Mouse (Mus musculus): ENCODE results near the gene Zyg11b. TPM values are rescaled to one million over a fixed set of nuclear protein-coding genes. Genes with fewer than 3 reads are reported as not detected.

Gene Zyg11b
- 10.7 and 11.5 TPM in 2 replicates for polyA plus RNA-seq (2015; fragmentation: Nextera tagmentation; extraction: Ambion mirVana)

- ATAC-seq (ENCODE audit: insufficient number of reproducible peaks, low FRiP score, low TSS enrichment, low read depth), result peak; percentile 96
- peaks cover 20% of the 10 kb centered on the region for H3K4me1 ChIP-seq
- peak within 1 kb of the TSS; percentile 92 for H3K27ac ChIP-seq (replicated peaks)
- H3K9ac ChIP-seq, result peak within 1 kb of the TSS; percentile 75
- no peaks in the 10 kb centered on the region for H3K9me3 ChIP-seq (replicated peaks)
- no peaks in the 10 kb centered on the region for H3K27me3 ChIP-seq
- WGBS, result under 1% methylated on average over 51 of the region's 58 CpGs
- no peaks in the 10 kb centered on the region for H3K36me3 ChIP-seq
- peak within 1 kb of the TSS; percentile 74 for H3K4me3 ChIP-seq (replicated peaks)
- H3K4me2 ChIP-seq (replicated peaks), result peak within 1 kb of the TSS; percentile 68
Measured at GRCm38 (mm10) chr4:108300670-108301373, at the start of gene Zyg11b. Gene Zyg11b (minus strand): TSS chr4:108301096.

GRCm38 (mm10) chr4:108349836-108350547 is 49.1 kb upstream of the Zyg11b start:
- WGBS, result 24% methylated on average over 8 of the region's 8 CpGs
- no peaks in the 10 kb centered on the region for H3K27me3 ChIP-seq
- H3K36me3 ChIP-seq, result no peaks in the 10 kb centered on the region
- no peak overlapping the region for H3K9ac ChIP-seq
- H3K4me2 ChIP-seq (replicated peaks), result no peak overlapping the region
- ATAC-seq (ENCODE audit: insufficient number of reproducible peaks, low FRiP score, low TSS enrichment, low read depth), result no peak
- H3K27ac ChIP-seq (replicated peaks), result peak overlapping the region; percentile 76; the same call in 1 of the 2 replicates
- H3K9me3 ChIP-seq (replicated peaks), result no peaks in the 10 kb centered on the region
- H3K4me1 ChIP-seq, result peaks cover 48% of the 10 kb centered on the region
- H3K4me3 ChIP-seq (replicated peaks), result no peak overlapping the region

GRCm38 (mm10) chr4:108349064-108349463 is 48.2 kb upstream of the Zyg11b start:
- no peaks in the 10 kb centered on the region for H3K27me3 ChIP-seq
- peaks cover 51% of the 10 kb centered on the region for H3K4me1 ChIP-seq
- no peak overlapping the region for H3K4me3 ChIP-seq (replicated peaks)
- no peak for ATAC-seq (ENCODE audit: insufficient number of reproducible peaks, low FRiP score, low TSS enrichment, low read depth)
- no peak overlapping the region for H3K4me2 ChIP-seq (replicated peaks)
- WGBS, result 79% methylated on average over 3 of the region's 3 CpGs
- H3K9ac ChIP-seq, result no peak overlapping the region
- H3K27ac ChIP-seq (replicated peaks), result peak overlapping the region; percentile 76; the same call in 1 of the 2 replicates
- H3K9me3 ChIP-seq (replicated peaks), result no peaks in the 10 kb centered on the region
- no peaks in the 10 kb centered on the region for H3K36me3 ChIP-seq

GRCm38 (mm10) chr4:108348256-108348875 is 47.5 kb upstream of the Zyg11b start:
- H3K36me3 ChIP-seq, result no peaks in the 10 kb centered on the region
- H3K9ac ChIP-seq, result no peak overlapping the region
- no peak overlapping the region for H3K4me3 ChIP-seq (replicated peaks)
- WGBS, result 25% methylated on average over 5 of the region's 5 CpGs
- H3K27ac ChIP-seq (replicated peaks), result 0 out of 2 replicates have a peak overlapping the region, but pooled peaks have one; percentile 76
- H3K27me3 ChIP-seq, result no peaks in the 10 kb centered on the region
- peaks cover 51% of the 10 kb centered on the region for H3K4me1 ChIP-seq
- H3K4me2 ChIP-seq (replicated peaks), result no peak overlapping the region
- ATAC-seq (ENCODE audit: insufficient number of reproducible peaks, low FRiP score, low TSS enrichment, low read depth), result no peak
- H3K9me3 ChIP-seq (replicated peaks), result no peaks in the 10 kb centered on the region

GRCm38 (mm10) chr4:108347111-108347510 is 46.2 kb upstream of the Zyg11b start:
- H3K27ac ChIP-seq (replicated peaks), result 0 out of 2 replicates have a peak overlapping the region, but pooled peaks have one; percentile 17
- no peak for ATAC-seq (ENCODE audit: insufficient number of reproducible peaks, low FRiP score, low TSS enrichment, low read depth)
- no peaks in the 10 kb centered on the region for H3K27me3 ChIP-seq
- no peak overlapping the region for H3K4me3 ChIP-seq (replicated peaks)
- no peak overlapping the region for H3K9ac ChIP-seq
- no peaks in the 10 kb centered on the region for H3K36me3 ChIP-seq
- H3K9me3 ChIP-seq (replicated peaks), result no peaks in the 10 kb centered on the region
- H3K4me2 ChIP-seq (replicated peaks), result no peak overlapping the region
- peaks cover 51% of the 10 kb centered on the region for H3K4me1 ChIP-seq
- WGBS, result 79% methylated on average over 5 of the region's 5 CpGs

- Histone ChIP-seq H3K4me1 (peaks cover 45% of the 10 kb centered on the region), H3K27me3 (no peaks in the 10 kb centered on the region), H3K27ac (replicated peaks) (peak overlapping the region; percentile 61; the same call in 1 of the 2 replicates), H3K9ac (no peak overlapping the region), H3K36me3 (no peaks in the 10 kb centered on the region), H3K9me3 (replicated peaks) (no peaks in the 10 kb centered on the region), H3K4me3 (replicated peaks) (no peak overlapping the region), H3K4me2 (replicated peaks) (no peak overlapping the region)
- WGBS, result 26% methylated on average over 5 of the region's 5 CpGs
- ATAC-seq (ENCODE audit: insufficient number of reproducible peaks, low FRiP score, low TSS enrichment, low read depth), result no peak
Measured at GRCm38 (mm10) chr4:108345826-108346225, 44.9 kb upstream of the Zyg11b start.

GRCm38 (mm10) chr4:108344631-108345083 is 43.8 kb upstream of the Zyg11b start:
- WGBS, result 7% methylated on average over 7 of the region's 7 CpGs
- 0 out of 2 replicates have a peak, but pooled peaks have one; percentile 27 for ATAC-seq (ENCODE audit: insufficient number of reproducible peaks, low FRiP score, low TSS enrichment, low read depth)
- no peak overlapping the region for H3K9ac ChIP-seq
- no peaks in the 10 kb centered on the region for H3K27me3 ChIP-seq
- peaks cover 4% of the 10 kb centered on the region; the same call in 1 of the 2 replicates for H3K36me3 ChIP-seq
- H3K4me1 ChIP-seq, result peaks cover 33% of the 10 kb centered on the region
- no peaks in the 10 kb centered on the region for H3K9me3 ChIP-seq (replicated peaks)
- H3K4me2 ChIP-seq (replicated peaks), result 0 out of 2 replicates have a peak overlapping the region, but pooled peaks have one; percentile 3
- H3K4me3 ChIP-seq (replicated peaks), result no peak overlapping the region
- peak overlapping the region; percentile 61 for H3K27ac ChIP-seq (replicated peaks)

- 16% methylated on average over 4 of the region's 4 CpGs for WGBS
- H3K36me3 ChIP-seq, result peaks cover 30% of the 10 kb centered on the region; the same call in 1 of the 2 replicates
- H3K9ac ChIP-seq, result no peak overlapping the region
- no peaks in the 10 kb centered on the region for H3K9me3 ChIP-seq (replicated peaks)
- peak; percentile 82 for ATAC-seq (ENCODE audit: insufficient number of reproducible peaks, low FRiP score, low TSS enrichment, low read depth)
- H3K27ac ChIP-seq (replicated peaks), result peak overlapping the region; percentile 66
- H3K4me3 ChIP-seq (replicated peaks), result no peak overlapping the region
- H3K27me3 ChIP-seq, result no peaks in the 10 kb centered on the region
- H3K4me1 ChIP-seq, result peaks cover 11% of the 10 kb centered on the region; the same call in 1 of the 2 replicates
- H3K4me2 ChIP-seq (replicated peaks), result no peak overlapping the region
Measured at GRCm38 (mm10) chr4:108339277-108339690, 38.4 kb upstream of the Zyg11b start.

GRCm38 (mm10) chr4:108338811-108339210 is 37.9 kb upstream of the Zyg11b start:
- Histone ChIP-seq H3K4me2 (replicated peaks) (no peak overlapping the region), H3K36me3 (peaks cover 34% of the 10 kb centered on the region; the same call in 1 of the 2 replicates), H3K9me3 (replicated peaks) (no peaks in the 10 kb centered on the region), H3K27ac (replicated peaks) (peak overlapping the region; percentile 66), H3K4me3 (replicated peaks) (no peak overlapping the region), H3K4me1 (peaks cover 10% of the 10 kb centered on the region; the same call in 1 of the 2 replicates), H3K27me3 (no peaks in the 10 kb centered on the region), H3K9ac (no peak overlapping the region)
- 58% methylated on average over 10 of the region's 10 CpGs for WGBS
- no peak for ATAC-seq (ENCODE audit: insufficient number of reproducible peaks, low FRiP score, low TSS enrichment, low read depth)

- Histone ChIP-seq H3K4me1 (peaks cover 10% of the 10 kb centered on the region; the same call in 1 of the 2 replicates), H3K9me3 (replicated peaks) (no peaks in the 10 kb centered on the region), H3K36me3 (peaks cover 38% of the 10 kb centered on the region; the same call in 1 of the 2 replicates), H3K27ac (replicated peaks) (peak overlapping the region; percentile 66; the same call in 1 of the 2 replicates), H3K27me3 (no peaks in the 10 kb centered on the region), H3K9ac (no peak overlapping the region), H3K4me2 (replicated peaks) (no peak overlapping the region), H3K4me3 (replicated peaks) (no peak overlapping the region)
- no peak; the same call in 1 of the 2 replicates for ATAC-seq (ENCODE audit: insufficient number of reproducible peaks, low FRiP score, low TSS enrichment, low read depth)
- WGBS, result 67% methylated on average over 9 of the region's 9 CpGs
Measured at GRCm38 (mm10) chr4:108338321-108338733, 37.4 kb upstream of the Zyg11b start.

Data from embryonic facial prominence, embryonic 15.5 days (tissue).